Mouse (Mus musculus) stomach, embryonic 14.5 days (tissue): ENCODE data around the gene Ccndbp1. TPM values are rescaled to one million over a fixed set of nuclear protein-coding genes. Genes with fewer than 3 reads are reported as not detected.
"Not testable (repeated sequence)": the region's sequence is repeated elsewhere in the genome, so short reads cannot be mapped to it uniquely, and the experiment has no call there.

Source experiments
- ATAC-seq: fragments of 200-750 bp; cut with Nextera tagmentation; 2 replicates; pipeline ENCODE4 v1.8.0; 2017; ENCODE audit warnings: low read depth, moderate TSS enrichment; ENCODE audit not compliant: insufficient number of reproducible peaks, insufficient read depth, low FRiP score
- H3K27ac ChIP-seq: fragments of 300-500 bp; sonication (generic); 2 replicates; pipeline ENCODE4 v1.5.1; 2014; ENCODE audit warnings: mild to moderate bottlenecking, low read length, moderate library complexity, mixed read lengths
- H3K27me3 ChIP-seq: fragments of 300-500 bp; sonication (generic); 2 replicates; pipeline ENCODE4 v1.6.1; 2014; ENCODE audit warnings: low read length, control low read depth, mixed read lengths; ENCODE audit not compliant: control insufficient read depth, insufficient read depth
- H3K36me3 ChIP-seq: fragments of 300-500 bp; sonication (generic); 2 replicates; pipeline ENCODE4 v1.6.1; 2014; ENCODE audit warnings: mild to moderate bottlenecking, control low read depth, low read length, moderate library complexity, mixed read lengths; ENCODE audit not compliant: control insufficient read depth, insufficient read depth
- H3K4me1 ChIP-seq: fragments of 300-500 bp; sonication (generic); 2 replicates; pipeline ENCODE4 v1.6.1; 2014; ENCODE audit warnings: low read length, control low read depth, mixed read lengths; ENCODE audit not compliant: control insufficient read depth, insufficient read depth
- H3K4me2 ChIP-seq: fragments of 300-500 bp; sonication (generic); replicated peaks from 2 replicates; pipeline ENCODE4 v1.6.1; 2014; ENCODE audit warnings: low read depth, low read length, control low read depth
- H3K4me3 ChIP-seq: fragments of 300-500 bp; sonication (generic); 2 replicates; pipeline ENCODE4 v1.5.1; 2014; ENCODE audit warnings: low read depth, low read length, control low read depth
- H3K9ac ChIP-seq: fragments of 300-500 bp; sonication (generic); replicated peaks from 2 replicates; pipeline ENCODE4 v1.6.1; 2014; ENCODE audit warnings: low read depth, mild to moderate bottlenecking, control low read depth, low read length, moderate library complexity, mixed read lengths
- H3K9me3 ChIP-seq: fragments of 300-500 bp; sonication (generic); 2 replicates; pipeline ENCODE4 v1.6.1; 2016; ENCODE audit warnings: low read depth, low read length, control low read depth; ENCODE audit not compliant: control insufficient read depth
- WGBS: fragments of 180-500 bp; shearing (Covaris S2); extraction: QIAGEN DNeasy Blood & Tissue Kit; methylation state at CpG from one replicate; pipeline ENCODE4 v1.1.7; 2014; 5-methylcytosine and 5-hydroxymethylcytosine counted together
- polyA plus RNA-seq: library from polyadenylated mRNA; unstranded; fragments of >200 nt; fragmentation: Nextera tagmentation; extraction: Ambion mirVana; gene quantifications from 2 replicates; pipeline ENCODE4 v1.2.1, GENCODE M21; 2014

Gene Ccndbp1
- polyA plus RNA-seq, 1 experiment from 2014 or later, result 41.8 TPM

DNA sequence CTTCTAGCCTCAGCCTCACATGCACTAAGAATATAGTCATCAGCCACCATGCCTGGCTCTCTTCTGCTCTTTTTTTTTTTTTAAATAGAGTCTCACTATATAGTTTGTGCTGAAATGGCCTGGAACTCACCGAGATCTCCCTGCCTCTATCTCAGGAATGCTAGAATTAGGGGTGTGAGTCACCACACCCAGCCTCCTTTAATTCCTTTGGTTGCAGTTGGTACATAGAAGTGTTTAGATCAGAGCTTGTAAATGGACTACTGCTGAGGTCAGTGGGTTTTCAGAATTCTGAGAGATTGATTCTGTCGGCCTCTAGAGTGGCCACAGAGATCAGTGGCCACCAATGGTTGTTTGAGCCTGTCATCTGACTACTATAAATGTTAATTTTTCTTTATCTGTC, 27.3 kb upstream of the Ccndbp1 start:
- WGBS, result 63% methylated on average over 2 of the region's 2 CpGs
- Histone ChIP-seq H3K9ac (no peak overlapping the region), H3K4me3 (no peak overlapping the region), H3K27me3 (no peaks in the 10 kb centered on the region), H3K36me3 (no peaks in the 10 kb centered on the region), H3K4me2 (no peak overlapping the region), H3K9me3 (no peaks in the 10 kb centered on the region), H3K27ac (no peak overlapping the region), H3K4me1 (no peaks in the 10 kb centered on the region)
- ATAC-seq, result no peak

DNA sequence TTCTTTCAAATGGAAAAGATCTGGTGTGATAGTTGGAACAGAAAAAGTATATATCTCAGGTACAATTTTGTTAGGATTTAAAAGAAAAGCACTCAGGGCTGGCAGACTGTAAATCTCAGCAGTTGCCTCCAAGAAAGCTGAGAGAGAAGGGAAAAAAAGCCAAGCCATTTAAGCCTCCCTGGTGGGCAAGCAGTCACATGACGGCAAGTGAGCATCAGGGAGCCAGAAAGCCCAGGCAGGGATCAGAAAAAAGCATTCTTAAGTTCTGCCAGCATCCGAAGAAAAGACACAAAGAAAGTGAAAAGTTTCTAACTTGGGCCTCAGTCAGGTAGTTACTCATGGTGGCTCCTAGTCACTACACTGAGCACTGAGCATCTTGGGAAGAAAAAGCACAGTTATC, 24.6 kb upstream of the Ccndbp1 start:
- 45% methylated on average over 2 of the region's 2 CpGs for WGBS
- H3K9ac ChIP-seq, result no peak overlapping the region
- H3K27me3 ChIP-seq, result no peaks in the 10 kb centered on the region
- no peaks in the 10 kb centered on the region for H3K36me3 ChIP-seq
- H3K4me3 ChIP-seq, result no peak overlapping the region
- no peak for ATAC-seq
- H3K4me1 ChIP-seq, result no peaks in the 10 kb centered on the region
- no peak overlapping the region for H3K27ac ChIP-seq
- no peak overlapping the region for H3K4me2 ChIP-seq
- no peaks in the 10 kb centered on the region for H3K9me3 ChIP-seq

DNA sequence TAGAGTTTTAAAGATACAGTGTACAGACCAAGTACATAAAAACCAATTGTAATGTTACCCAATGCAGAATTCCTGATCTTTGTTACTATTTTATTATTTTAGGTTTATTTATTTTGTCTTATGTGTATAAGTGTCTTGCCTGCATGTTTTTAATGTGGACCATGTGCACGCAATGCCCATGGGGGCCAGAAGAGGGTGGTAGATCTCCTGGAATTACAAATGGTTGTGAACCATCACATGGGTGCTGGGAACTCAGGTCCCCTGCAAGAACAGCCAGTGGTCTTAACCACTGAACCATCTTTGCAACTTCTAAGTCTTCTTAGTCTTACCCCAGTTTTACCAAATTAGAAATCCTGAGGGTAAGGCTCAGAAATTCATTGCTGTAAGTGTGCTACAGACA, 23.0 kb upstream of the Ccndbp1 start:
- H3K27ac ChIP-seq, result no peak overlapping the region
- ATAC-seq, result no peak
- H3K9ac ChIP-seq, result no peak overlapping the region

DNA sequence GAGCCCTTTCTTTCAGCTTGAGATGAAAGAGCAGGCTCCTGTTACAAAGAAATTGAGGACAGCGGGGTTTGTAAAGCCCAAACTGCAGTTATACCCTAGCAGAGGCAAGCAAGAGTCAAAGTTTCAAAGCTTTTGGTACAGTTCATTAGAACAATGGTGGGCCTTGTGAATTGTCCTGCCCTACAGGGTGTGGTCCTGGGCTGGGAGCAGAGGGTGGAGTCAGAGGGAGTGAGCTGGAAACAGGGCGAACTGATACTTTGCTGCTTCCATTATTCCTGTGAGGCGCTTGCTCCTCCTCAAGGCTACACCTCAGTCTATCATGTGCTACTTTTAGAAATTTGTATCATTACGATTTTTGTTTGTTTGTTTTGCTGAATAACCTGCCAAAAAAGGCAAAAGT, 17.0 kb upstream of the Ccndbp1 start:
- no peak for ATAC-seq
- Histone ChIP-seq H3K4me2 (no peak overlapping the region), H3K4me3 (no peak overlapping the region), H3K27me3 (no peaks in the 10 kb centered on the region), H3K36me3 (no peaks in the 10 kb centered on the region), H3K27ac (no peak overlapping the region), H3K9me3 (no peaks in the 10 kb centered on the region), H3K4me1 (no peaks in the 10 kb centered on the region), H3K9ac (no peak overlapping the region)
- 65% methylated on average over 4 of the region's 4 CpGs for whole genome bisulfite sequencing

More for the DNA sequence above, 23.0 kb upstream of the Ccndbp1 start:
- Histone ChIP-seq H3K9me3 (no peaks in the 10 kb centered on the region), H3K4me2 (no peak overlapping the region), H3K27me3 (no peaks in the 10 kb centered on the region), H3K4me1 (no peaks in the 10 kb centered on the region), H3K36me3 (no peaks in the 10 kb centered on the region), H3K4me3 (no peak overlapping the region)
- 88% methylated on average over 1 of the region's 1 CpGs for WGBS

DNA sequence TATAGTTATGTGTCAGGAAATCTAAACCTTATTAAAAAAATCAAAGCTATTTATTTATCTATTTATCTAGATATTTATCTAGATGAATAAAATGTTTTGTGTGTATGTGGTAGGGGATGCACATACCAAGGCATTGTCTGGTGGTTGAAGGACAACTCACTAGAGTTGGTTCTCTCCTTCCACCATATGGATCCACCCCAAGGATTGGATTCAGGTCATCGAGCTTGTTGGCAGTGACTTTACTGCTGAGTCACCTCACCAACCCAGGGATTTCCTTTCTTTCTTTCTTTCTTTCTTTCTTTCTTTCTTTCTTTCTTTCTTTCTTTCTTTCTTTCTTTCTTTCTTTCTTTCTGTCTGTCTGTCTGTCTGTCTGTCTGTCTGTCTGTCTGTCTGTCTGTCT, 11.6 kb upstream of the Ccndbp1 start:
- not testable (repeated sequence) for H3K27ac ChIP-seq, H3K9ac ChIP-seq, ATAC-seq, H3K4me1 ChIP-seq, H3K36me3 ChIP-seq, H3K4me2 ChIP-seq, H3K4me3 ChIP-seq, H3K27me3 ChIP-seq, H3K9me3 ChIP-seq
- 83% methylated on average over 1 of the region's 1 CpGs for WGBS

DNA sequence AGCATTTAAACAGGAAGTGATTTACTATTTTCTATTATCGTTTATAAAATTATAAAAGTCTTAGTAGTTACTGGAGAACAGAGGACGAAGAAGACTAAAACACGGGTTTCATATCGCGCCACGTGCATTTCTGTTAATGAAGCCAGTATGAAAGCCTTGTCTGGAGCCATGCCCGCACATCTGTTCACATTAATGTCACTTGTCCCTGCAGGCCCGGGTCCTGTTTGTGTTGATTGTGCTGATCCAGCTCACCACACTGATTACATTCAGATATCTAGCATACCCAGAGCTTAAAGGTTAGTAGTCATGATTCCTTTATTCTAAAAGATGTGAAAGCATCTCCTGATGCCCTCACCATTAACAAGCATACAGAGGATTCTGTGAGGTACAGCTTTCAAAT, 9.3 kb upstream of the Ccndbp1 start:
- Histone ChIP-seq H3K4me1 (no peaks in the 10 kb centered on the region), H3K36me3 (no peaks in the 10 kb centered on the region), H3K27ac (no peak overlapping the region), H3K9me3 (no peaks in the 10 kb centered on the region), H3K27me3 (no peaks in the 10 kb centered on the region), H3K4me2 (no peak overlapping the region), H3K9ac (no peak overlapping the region), H3K4me3 (no peak overlapping the region)
- 84% methylated on average over 8 of the region's 8 CpGs for WGBS
- ATAC-seq, result no peak

DNA sequence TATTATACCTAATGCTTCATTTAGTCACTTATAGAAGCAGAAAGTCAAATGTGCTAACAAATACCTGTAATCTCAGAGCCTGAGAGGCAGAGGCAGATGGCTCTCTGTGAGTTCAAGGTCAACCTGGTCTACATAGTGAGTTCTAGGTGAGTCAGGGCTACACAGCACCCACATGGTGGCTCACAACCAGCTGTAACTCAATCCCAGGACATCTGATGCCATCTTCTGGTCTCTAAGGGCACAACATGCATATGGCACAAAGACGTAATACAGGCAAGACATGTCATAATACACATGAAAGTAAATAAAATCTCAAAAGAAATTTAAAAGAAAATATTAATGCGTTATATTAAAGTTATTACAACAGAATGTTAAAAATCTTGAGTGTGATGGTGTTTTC, 4.6 kb upstream of the Ccndbp1 start:
- Histone ChIP-seq H3K4me3 (no peak overlapping the region), H3K4me1 (no peaks in the 10 kb centered on the region), H3K9me3 (no peaks in the 10 kb centered on the region), H3K27me3 (no peaks in the 10 kb centered on the region), H3K4me2 (no peak overlapping the region), H3K27ac (no peak overlapping the region), H3K36me3 (no peaks in the 10 kb centered on the region), H3K9ac (no peak overlapping the region)
- ATAC-seq, result no peak
- WGBS, result 68% methylated on average over 2 of the region's 2 CpGs

DNA sequence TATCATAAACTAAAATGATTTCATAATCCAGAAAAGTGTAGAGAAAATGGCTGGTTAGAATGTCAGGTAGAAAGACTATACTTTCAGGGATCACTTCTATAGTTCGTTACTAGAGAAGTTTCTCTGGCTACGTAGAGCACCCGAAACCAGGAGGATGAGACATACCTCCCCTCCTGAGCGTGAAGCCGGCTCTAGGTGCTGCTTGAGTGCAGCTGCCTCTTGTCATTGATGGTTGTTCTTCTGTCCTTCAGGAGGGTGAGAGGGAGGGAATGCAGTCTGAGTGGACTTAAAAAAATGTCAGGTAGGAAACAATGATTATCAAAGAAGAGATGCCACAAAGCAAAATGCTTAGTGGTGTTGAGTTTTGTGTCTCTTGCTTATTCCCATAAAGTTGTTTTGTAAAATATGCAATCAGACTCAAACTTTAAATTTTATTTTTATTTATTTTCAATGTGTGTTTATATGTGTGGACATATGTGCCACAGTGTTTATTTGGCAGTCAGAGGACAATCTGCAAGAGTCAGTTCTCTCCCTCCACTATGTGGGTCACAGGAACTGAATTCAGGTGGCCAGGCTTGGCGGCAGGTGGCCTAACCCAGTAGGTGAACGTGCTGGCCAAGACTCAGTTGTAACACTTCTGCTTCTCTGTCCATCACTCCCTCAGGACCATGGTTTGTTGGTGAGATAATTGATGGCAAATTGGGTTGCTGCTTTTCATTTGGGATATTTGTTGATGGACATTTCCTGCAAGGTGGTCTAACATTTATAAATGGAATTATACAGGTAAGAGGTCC, 4.0 kb upstream of the Ccndbp1 start:
- Histone ChIP-seq H3K27ac (no peak overlapping the region), H3K9ac (no peak overlapping the region), H3K4me1 (peaks cover 3% of the 10 kb centered on the region; the same call in 1 of the 2 replicates), H3K4me3 (no peak overlapping the region), H3K4me2 (no peak overlapping the region), H3K36me3 (no peaks in the 10 kb centered on the region), H3K27me3 (no peaks in the 10 kb centered on the region), H3K9me3 (no peaks in the 10 kb centered on the region)
- WGBS, result 83% methylated on average over 7 of the region's 7 CpGs
- ATAC-seq, result no peak

DNA sequence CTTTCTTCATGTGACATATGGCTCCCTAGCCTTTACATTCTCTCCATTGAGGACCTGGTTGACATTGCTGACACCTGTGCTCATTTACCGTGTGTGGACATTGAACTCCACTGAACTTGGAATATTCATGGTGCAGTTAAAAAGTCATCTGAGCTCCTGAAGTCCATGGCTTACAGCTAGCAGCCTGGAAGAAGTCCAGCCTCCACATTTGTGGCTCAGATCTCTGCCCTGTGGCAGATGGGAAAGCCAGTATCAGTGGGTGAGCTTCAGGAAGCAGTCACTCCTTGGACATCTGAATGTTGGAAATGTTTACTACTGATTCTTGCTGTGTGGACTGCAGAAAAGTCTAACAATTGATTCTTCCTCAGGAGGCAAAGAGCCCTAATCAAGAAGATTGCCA, 1.2 kb upstream of the Ccndbp1 start:
- Histone ChIP-seq H3K27ac (no peak overlapping the region), H3K4me3 (no peak overlapping the region), H3K9ac (no peak overlapping the region), H3K4me2 (no peak overlapping the region), H3K9me3 (no peaks in the 10 kb centered on the region), H3K27me3 (no peaks in the 10 kb centered on the region), H3K4me1 (peaks cover 6% of the 10 kb centered on the region; the same call in 1 of the 2 replicates), H3K36me3 (no peaks in the 10 kb centered on the region)
- no peak for ATAC-seq
- WGBS, result 89% methylated on average over 1 of the region's 1 CpGs
